Mouse (Mus musculus) erythroblast, adult 5-6 weeks (primary cell): ENCODE data around the gene Fam208b. TPM values are rescaled to one million over a fixed set of nuclear protein-coding genes. Genes with fewer than 3 reads are reported as not detected.
"Not testable (repeated sequence)": the region's sequence is repeated elsewhere in the genome, so short reads cannot be mapped to it uniquely, and the experiment has no call there.

Experiments used
- ATAC-seq: replicated peaks from 2 replicates; pipeline ENCODE4 v1.8.0; 2016; ENCODE audit warnings: moderate number of reproducible peaks, mild to moderate bottlenecking, moderate TSS enrichment, inconsistent platforms; ENCODE audit not compliant: poor library complexity, low FRiP score, severe bottlenecking
- total RNA-seq, 2 experiments: library from RNA; stranded (forward) in 1 of 2; stranded (reverse) in 1 of 2; fragments of 150-400 nt in 1 of 2; fragments of 200-764, 138-1000 nt in 1 of 2; gene quantifications; 2 replicates each; pipeline versions ENCODE4 v1.2.3 to v1.2.4; 2015 to 2017; ENCODE audit warnings: low replicate concordance in 2 of 2

Fam208b gene
- total RNA-seq, 2 experiments from 2014 or later: 9.8 to 34.0 TPM

GRCm38 (mm10) chr13:3525611-3526051, 85.3 kb downstream of the Fam208b start:
- ATAC-seq: no peak

- no peak for ATAC-seq
Measured at GRCm38 (mm10) chr13:3523946-3524345, 87.0 kb downstream of the Fam208b start.

- no peak for ATAC-seq
Measured at GRCm38 (mm10) chr13:3523459-3523858, 87.4 kb downstream of the Fam208b start.

GRCm38 (mm10) chr13:3519994-3520393, 90.9 kb downstream of the Fam208b start:
- ATAC-seq: not testable (repeated sequence)

- ATAC-seq: not testable (repeated sequence)
Measured at GRCm38 (mm10) chr13:3519357-3519756, 91.6 kb downstream of the Fam208b start.

Other genes starting within 250 kb of the Fam208b start
- gene Gdi2, start 73.0 kb downstream of the Fam208b start, total RNA-seq (2015; ENCODE audit: low replicate concordance): 130 and 147 TPM in 2 replicates
- 125 and 139 TPM in 2 replicates for gene Gdi2, start 73.0 kb downstream of the Fam208b start, total RNA-seq (2017; ENCODE audit: low replicate concordance)
- gene Asb13, start 22.9 kb upstream of the Fam208b start, total RNA-seq (2015; ENCODE audit: low replicate concordance): 0.42 and 2.5 TPM in 2 replicates
- gene Asb13, start 22.9 kb upstream of the Fam208b start, total RNA-seq (2017; ENCODE audit: low replicate concordance): 2.6 TPM in 1 of 2 replicates, not detected in the other
- gene Calml3, start 193.2 kb upstream of the Fam208b start, total RNA-seq (2015; ENCODE audit: low replicate concordance): not detected in 2 replicates
- not detected in 2 replicates for gene Calml3, start 193.2 kb upstream of the Fam208b start, total RNA-seq (2017; ENCODE audit: low replicate concordance)
- not detected in 2 replicates for gene Calm4, start 226.6 kb upstream of the Fam208b start, total RNA-seq (2015; ENCODE audit: low replicate concordance)
- not detected in 2 replicates for gene Calm4, start 226.6 kb upstream of the Fam208b start, total RNA-seq (2017; ENCODE audit: low replicate concordance)
- not detected in 2 replicates for gene Calm5, start 243.1 kb upstream of the Fam208b start, total RNA-seq (2015; ENCODE audit: low replicate concordance)
- not detected in 2 replicates for gene Calm5, start 243.1 kb upstream of the Fam208b start, total RNA-seq (2017; ENCODE audit: low replicate concordance)